Mouse (Mus musculus): ENCODE data around the gene Usf3.
A peak's percentile ranks its signal among the peaks of the same experiment; 100 is the strongest.

The Usf3 gene

GRCm38 (mm10) chr16:44173155-44173941, at the start of gene Usf3:
Gene Usf3, plus strand, starts transcription at chr16:44173246.
- peak; percentile 70 for DNase-seq

- no peak for DNase-seq
Measured at GRCm38 (mm10) chr16:44123786-44124185, 49.3 kb upstream of the Usf3 start.

- no peak for DNase-seq
Measured at GRCm38 (mm10) chr16:44124713-44125112, 48.3 kb upstream of the Usf3 start.

DNA sequence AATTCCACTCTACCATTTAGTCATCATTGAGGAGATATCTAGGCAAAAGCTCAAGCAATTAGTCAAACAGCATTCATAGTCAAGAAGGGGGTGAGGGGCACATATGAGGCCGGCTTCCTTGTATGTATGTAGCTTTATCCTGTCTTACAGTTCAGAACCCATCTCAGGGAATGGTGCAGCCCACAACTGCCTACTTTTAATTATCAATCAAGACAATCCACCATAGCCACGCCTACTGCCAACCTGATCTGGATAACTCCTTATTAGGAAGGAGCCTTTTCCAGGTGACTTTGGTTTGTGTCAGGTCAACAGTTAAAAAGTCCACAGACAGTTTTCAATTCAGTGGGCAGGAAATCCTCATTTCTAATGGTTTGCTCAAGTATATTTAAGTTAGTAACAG, 47.6 kb upstream of the Usf3 start:
- DNase-seq: no peak

DNA sequence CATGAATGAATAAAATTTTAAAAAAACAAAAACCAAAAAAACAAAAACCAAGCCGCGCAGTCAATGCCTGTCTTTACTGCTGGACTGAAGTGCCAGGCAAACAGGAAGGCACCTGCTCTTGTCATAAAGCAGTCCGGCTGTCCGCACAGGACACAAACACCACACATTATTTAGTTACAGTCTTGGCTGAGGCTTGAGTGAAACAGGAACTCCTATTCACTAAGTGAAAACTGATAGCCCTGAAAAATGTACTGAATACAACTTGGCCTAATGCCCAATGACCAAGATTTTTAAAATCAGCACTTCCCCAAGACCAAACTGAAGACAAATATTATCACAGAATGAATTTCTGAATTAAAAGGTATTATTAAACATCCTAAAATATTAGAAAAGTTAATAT, 46.6 kb upstream of the Usf3 start:
- DNase-seq: no peak

- no peak for DNase-seq
Measured at GRCm38 (mm10) chr16:44132300-44132699, 40.7 kb upstream of the Usf3 start.

DNA sequence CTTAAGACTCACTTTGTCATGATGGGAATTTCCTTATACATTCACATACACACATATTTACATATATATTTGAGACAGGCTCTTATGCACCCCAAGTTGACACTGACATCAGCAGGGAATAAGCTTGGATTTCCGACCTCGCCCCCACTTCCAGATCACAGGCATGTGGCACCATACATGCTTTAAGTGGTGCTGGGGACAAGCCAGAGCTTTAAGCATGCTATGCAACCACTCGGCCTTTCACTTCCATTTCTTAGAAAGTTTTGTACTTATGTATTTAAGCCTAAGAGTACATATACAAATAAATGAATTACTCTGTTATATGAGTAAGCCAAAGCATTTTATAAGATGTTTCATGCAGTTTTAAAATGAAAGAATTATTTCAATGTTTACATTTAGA, 39.9 kb upstream of the Usf3 start:
- DNase-seq: no peak

DNA sequence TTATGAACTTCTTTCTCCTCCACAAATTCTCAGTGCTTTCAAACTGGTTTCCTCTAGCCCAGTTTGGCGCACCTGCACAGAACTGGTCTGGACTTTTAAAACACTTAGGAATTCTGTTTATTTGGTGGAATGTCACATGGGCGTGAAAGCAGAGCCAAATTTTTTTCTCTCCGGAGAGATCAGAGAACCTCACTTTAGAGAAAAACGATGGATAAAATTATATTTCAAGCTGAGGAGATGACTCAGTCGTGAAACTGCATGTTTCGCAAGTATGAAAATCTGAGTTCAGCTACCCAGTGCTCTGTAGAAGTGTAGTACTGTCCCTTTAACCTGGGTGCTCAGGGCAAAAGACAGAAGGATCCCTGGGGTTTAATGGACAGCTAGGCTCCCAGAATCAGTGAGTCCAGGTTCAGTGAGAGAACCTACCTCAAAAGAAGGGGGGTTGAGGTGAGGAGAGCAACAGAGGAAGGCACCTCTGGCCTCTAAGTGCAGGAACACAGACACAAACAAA, 36.5 kb upstream of the Usf3 start:
- no peak for DNase-seq

- peak; percentile 14 for DNase-seq
Measured at GRCm38 (mm10) chr16:44138377-44138978, 34.6 kb upstream of the Usf3 start.

DNA sequence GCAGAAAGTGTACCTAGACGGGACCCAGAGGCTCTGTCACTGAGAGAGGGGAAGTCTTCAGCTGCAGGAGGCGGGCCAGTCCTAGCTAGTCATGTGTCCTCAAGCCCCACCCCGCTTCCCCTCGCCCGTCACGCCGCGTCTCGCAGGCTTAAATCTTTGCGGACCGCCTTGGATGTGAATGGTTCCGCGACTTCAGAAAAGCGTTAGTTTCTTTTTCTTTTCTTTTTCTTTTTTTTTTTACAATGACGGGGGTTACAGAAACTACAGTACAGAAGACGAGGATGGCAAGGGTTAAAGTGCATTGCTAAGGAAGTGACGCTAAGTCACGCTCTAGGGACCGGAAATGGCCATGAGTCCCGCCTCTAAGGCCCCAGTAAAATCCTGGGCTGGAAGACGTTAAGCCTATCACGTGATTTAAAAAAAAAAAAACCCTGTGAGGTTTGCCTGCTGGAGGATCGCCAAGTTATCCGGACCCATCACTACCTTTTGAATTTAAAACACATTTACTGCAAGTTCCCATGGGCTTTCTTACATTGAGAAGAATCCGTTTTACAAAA, 34.0 kb upstream of the Usf3 start:
- DNase-seq: peak; percentile 87

DNA sequence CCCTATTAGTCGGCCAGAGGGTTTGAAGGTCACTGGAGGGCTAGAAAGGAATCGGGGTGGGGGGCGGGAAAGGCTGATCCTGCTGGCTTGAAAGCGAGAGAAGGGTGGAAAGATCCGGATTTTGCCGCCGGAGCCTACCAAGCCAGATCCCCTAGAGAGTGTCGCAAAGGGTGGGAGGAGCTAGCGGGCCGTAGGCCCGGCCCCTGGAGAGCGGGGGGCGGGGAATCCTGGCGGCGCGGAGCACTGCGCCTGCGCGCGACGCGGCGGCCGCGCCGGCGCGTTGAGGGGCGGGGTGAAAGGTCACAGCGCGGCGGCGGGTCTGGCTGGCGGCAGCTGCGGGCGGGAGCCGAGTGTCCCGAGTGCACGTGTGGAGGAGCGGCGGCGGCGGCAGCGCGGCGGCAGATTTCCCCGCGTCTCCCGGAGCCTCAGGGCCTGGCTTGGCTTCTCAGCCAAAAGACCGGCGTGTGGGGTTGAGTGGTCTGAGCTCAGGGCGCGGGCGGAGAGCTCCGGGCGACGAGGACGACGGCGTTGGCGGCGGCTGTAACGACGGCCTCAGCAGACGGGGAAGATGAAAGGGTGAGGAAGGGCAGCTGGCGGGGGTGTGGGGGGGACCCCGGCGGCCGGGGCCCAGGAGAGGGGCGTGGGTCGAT, 33.4 kb upstream of the Usf3 start, which contains the start of the genes Atp6v1a and Naa50:
Atp6v1a (minus strand) TSS at position 170 of the 650 bp plus-strand sequence.
Naa50 (plus strand) TSS at position 295 of the 650 bp plus-strand sequence.
- DNase-seq: peak; percentile 94

- peak; percentile 80 for DNase-seq
Measured at GRCm38 (mm10) chr16:44140186-44140787, 32.8 kb upstream of the Usf3 start.

GRCm38 (mm10) chr16:44141483-44141882, 31.6 kb upstream of the Usf3 start:
- no peak for DNase-seq

DNA sequence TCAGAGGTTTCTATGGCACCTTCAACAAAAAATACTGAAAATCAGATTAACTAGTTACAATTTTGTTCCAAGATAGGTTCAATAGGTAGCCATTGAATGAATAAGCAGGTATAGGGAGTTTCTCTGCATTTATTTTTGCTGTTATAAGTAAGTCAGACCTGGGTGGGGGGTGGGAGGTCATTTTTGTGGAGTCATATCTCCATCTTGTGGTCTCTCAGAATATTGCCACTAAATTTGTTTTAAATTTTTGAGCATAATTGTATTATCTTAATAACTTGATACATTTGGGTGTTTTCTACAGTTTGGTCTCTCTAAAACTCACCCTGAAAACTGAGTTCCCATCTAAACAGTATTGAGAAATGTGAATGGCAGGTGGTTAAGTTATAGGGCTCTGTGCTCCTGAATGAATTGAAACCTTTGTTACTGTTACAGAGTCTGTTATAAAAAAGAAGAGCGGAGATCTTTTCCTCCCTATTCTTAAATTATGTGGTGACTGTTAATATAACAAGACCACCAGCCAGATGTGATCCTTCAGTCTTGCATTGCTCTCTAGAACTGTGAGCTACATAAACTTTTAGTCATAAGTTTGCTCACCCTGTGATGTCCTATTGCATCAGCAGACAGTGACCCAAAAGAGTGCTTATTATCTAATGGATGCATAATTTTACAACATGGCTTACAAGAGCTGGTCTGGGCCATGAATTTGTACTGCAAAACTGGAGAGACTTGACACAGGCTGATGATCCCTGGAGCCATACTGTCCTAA, 23.9 kb upstream of the Usf3 start:
- DNase-seq: no peak

- DNase-seq: no peak
Measured at GRCm38 (mm10) chr16:44154497-44155057, 18.5 kb upstream of the Usf3 start.

- no peak for DNase-seq
Measured at GRCm38 (mm10) chr16:44159325-44159724, 13.7 kb upstream of the Usf3 start.

DNA sequence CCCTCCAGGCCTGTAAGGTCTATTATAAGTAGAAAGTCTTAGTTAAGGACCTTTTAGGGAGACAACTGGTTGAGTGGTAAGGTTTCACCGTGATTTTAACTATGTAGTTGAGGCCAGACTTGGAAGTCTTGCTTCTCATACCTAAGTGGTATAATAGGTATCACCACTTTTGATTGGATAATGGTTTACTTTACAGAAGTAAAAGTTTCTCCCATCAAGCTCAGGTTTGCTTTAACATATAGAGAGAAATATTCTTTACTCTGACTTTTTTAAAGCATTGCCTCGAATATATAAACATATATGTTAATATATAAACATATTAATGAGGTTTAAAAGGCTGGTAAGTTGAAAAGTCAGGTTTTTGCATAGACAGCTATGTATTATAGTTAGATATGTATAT, 9.2 kb upstream of the Usf3 start:
- no peak for DNase-seq

DNA sequence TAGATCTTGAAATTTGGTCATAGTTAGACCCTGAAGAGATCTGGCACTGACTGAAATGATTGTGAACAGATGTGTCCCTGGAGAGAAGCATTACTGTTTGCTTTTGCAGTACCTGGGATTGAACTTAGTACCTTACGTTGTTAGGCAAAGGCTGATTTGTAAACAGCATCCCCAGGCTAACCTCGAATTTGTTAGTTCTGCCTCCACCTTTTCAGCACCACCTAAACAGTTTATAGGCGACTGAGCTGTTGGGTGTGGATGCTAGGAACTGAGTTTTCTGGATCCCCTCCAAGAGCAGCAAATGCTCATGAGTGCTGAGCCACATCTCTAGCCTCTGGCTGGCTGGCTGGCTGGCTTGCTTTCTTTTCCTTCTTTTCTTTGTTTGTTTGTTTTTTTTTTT, 7.9 kb upstream of the Usf3 start:
- DNase-seq: no peak

GRCm38 (mm10) chr16:44168990-44169389, 4.1 kb upstream of the Usf3 start:
- no peak for DNase-seq

- DNase-seq: peak; percentile 98
Measured at GRCm38 (mm10) chr16:44172297-44173154, 520 bp upstream of the Usf3 start.
